Mouse (Mus musculus): ENCODE measurements at regions not wholly inside any gene's neighbourhood (a gene's known extent, or its start where the extent isn't known, plus 50 kb on each side); places are given as distances from the start of the nearest gene placed in this dataset.

- TF ChIP-seq GATA1 (IDR thresholded peaks at IDR 0.05; ENCODE audit: borderline replicate concordance, low read length) (no peak), FLI1 (IDR thresholded peaks at IDR 0.05; ENCODE audit: low read length) (no peak)
- H3K4me3 ChIP-seq (replicated peaks): no peak overlapping the region
- no peaks in the 10 kb centered on the region for H3K27me3 ChIP-seq (replicated peaks)
- no peaks in the 10 kb centered on the region for H3K36me3 ChIP-seq (replicated peaks; ENCODE audit: low read length)
- 0 out of 2 replicates have a peak, but pooled peaks cover 3% of the 10 kb centered on the region for H3K9me3 ChIP-seq
- no peaks in the 10 kb centered on the region for H3K4me1 ChIP-seq
Observed at GRCm38 (mm10) chr1:52312076-52312633, 79.1 kb upstream of the Gls start.

- H3K4me3 ChIP-seq (replicated peaks): no peak overlapping the region
- no peaks in the 10 kb centered on the region for H3K36me3 ChIP-seq (replicated peaks; ENCODE audit: low read length)
- H3K4me1 ChIP-seq: peaks cover 10% of the 10 kb centered on the region
- no peaks in the 10 kb centered on the region for H3K27me3 ChIP-seq (replicated peaks)
- TF ChIP-seq FLI1 (IDR thresholded peaks at IDR 0.05; ENCODE audit: low read length) (no peak), GATA1 (IDR thresholded peaks at IDR 0.05; ENCODE audit: borderline replicate concordance, low read length) (no peak)
- no peaks in the 10 kb centered on the region for H3K9me3 ChIP-seq
Observed at GRCm38 (mm10) chr1:52306892-52307291, 73.9 kb upstream of the Gls start.

- H3K36me3 ChIP-seq (replicated peaks; ENCODE audit: low read length): no peaks in the 10 kb centered on the region
- peaks cover 10% of the 10 kb centered on the region for H3K4me1 ChIP-seq
- no peak for TF ChIP-seq GATA1 (IDR thresholded peaks at IDR 0.05; ENCODE audit: borderline replicate concordance, low read length)
- no peak for TF ChIP-seq FLI1 (IDR thresholded peaks at IDR 0.05; ENCODE audit: low read length)
- no peaks in the 10 kb centered on the region for H3K9me3 ChIP-seq
- no peak overlapping the region for H3K4me3 ChIP-seq (replicated peaks)
- H3K27me3 ChIP-seq (replicated peaks): no peaks in the 10 kb centered on the region
Observed at GRCm38 (mm10) chr1:52305679-52306632, 72.9 kb upstream of the Gls start.

- TF ChIP-seq FLI1 (IDR thresholded peaks at IDR 0.05; ENCODE audit: low read length) (no peak), GATA1 (IDR thresholded peaks at IDR 0.05; ENCODE audit: borderline replicate concordance, low read length) (no peak)
- Histone ChIP-seq H3K4me1 (peaks cover 21% of the 10 kb centered on the region), H3K4me3 (replicated peaks) (peak overlapping the region; percentile 82)
Observed at GRCm38 (mm10) chr1:52302557-52302956, 69.5 kb upstream of the Gls start.

GRCm38 (mm10) chr1:52301266-52301665, 68.2 kb upstream of the Gls start:
- H3K9me3 ChIP-seq: no peaks in the 10 kb centered on the region
- peaks cover 21% of the 10 kb centered on the region for H3K4me1 ChIP-seq
- H3K36me3 ChIP-seq (replicated peaks; ENCODE audit: low read length): no peaks in the 10 kb centered on the region
- no peak overlapping the region for H3K4me3 ChIP-seq (replicated peaks)
- TF ChIP-seq GATA1 (IDR thresholded peaks at IDR 0.05; ENCODE audit: borderline replicate concordance, low read length): no peak
- TF ChIP-seq FLI1 (IDR thresholded peaks at IDR 0.05; ENCODE audit: low read length): no peak
- no peaks in the 10 kb centered on the region for H3K27me3 ChIP-seq (replicated peaks)

More at GRCm38 (mm10) chr1:52302557-52302956, 69.5 kb upstream of the Gls start:
- no peaks in the 10 kb centered on the region for H3K27me3 ChIP-seq (replicated peaks)
- H3K36me3 ChIP-seq (replicated peaks; ENCODE audit: low read length): no peaks in the 10 kb centered on the region
- H3K9me3 ChIP-seq: no peaks in the 10 kb centered on the region

- peaks cover 25% of the 10 kb centered on the region for H3K4me1 ChIP-seq
- no peaks in the 10 kb centered on the region for H3K9me3 ChIP-seq
- no peak for TF ChIP-seq FLI1 (IDR thresholded peaks at IDR 0.05; ENCODE audit: low read length)
- TF ChIP-seq GATA1 (IDR thresholded peaks at IDR 0.05; ENCODE audit: borderline replicate concordance, low read length): no peak
- H3K36me3 ChIP-seq (replicated peaks; ENCODE audit: low read length): no peaks in the 10 kb centered on the region
- H3K4me3 ChIP-seq (replicated peaks): no peak overlapping the region
- H3K27me3 ChIP-seq (replicated peaks): no peaks in the 10 kb centered on the region
Observed at GRCm38 (mm10) chr1:52299559-52299958, 66.5 kb upstream of the Gls start.

- no peak overlapping the region for H3K4me3 ChIP-seq (replicated peaks)
- TF ChIP-seq GATA1 (IDR thresholded peaks at IDR 0.05; ENCODE audit: borderline replicate concordance, low read length): no peak
- TF ChIP-seq FLI1 (IDR thresholded peaks at IDR 0.05; ENCODE audit: low read length): no peak
- no peaks in the 10 kb centered on the region for H3K36me3 ChIP-seq (replicated peaks; ENCODE audit: low read length)
- peaks cover 26% of the 10 kb centered on the region for H3K4me1 ChIP-seq
- H3K9me3 ChIP-seq: no peaks in the 10 kb centered on the region
- H3K27me3 ChIP-seq (replicated peaks): no peaks in the 10 kb centered on the region
Observed at GRCm38 (mm10) chr1:52298336-52298735, 65.3 kb upstream of the Gls start.

GRCm38 (mm10) chr1:52296178-52296577, 63.1 kb upstream of the Gls start:
- no peaks in the 10 kb centered on the region for H3K9me3 ChIP-seq
- peaks cover 18% of the 10 kb centered on the region for H3K4me1 ChIP-seq
- no peak for TF ChIP-seq FLI1 (IDR thresholded peaks at IDR 0.05; ENCODE audit: low read length)
- TF ChIP-seq GATA1 (IDR thresholded peaks at IDR 0.05; ENCODE audit: borderline replicate concordance, low read length): no peak
- H3K36me3 ChIP-seq (replicated peaks; ENCODE audit: low read length): no peaks in the 10 kb centered on the region
- H3K4me3 ChIP-seq (replicated peaks): no peak overlapping the region
- H3K27me3 ChIP-seq (replicated peaks): no peaks in the 10 kb centered on the region

GRCm38 (mm10) chr1:52294521-52294920, 61.5 kb upstream of the Gls start:
- Histone ChIP-seq H3K4me1 (peaks cover 18% of the 10 kb centered on the region), H3K4me3 (replicated peaks) (no peak overlapping the region), H3K27me3 (replicated peaks) (no peaks in the 10 kb centered on the region), H3K9me3 (no peaks in the 10 kb centered on the region), H3K36me3 (replicated peaks; ENCODE audit: low read length) (no peaks in the 10 kb centered on the region)
- no peak for TF ChIP-seq GATA1 (IDR thresholded peaks at IDR 0.05; ENCODE audit: borderline replicate concordance, low read length)
- no peak for TF ChIP-seq FLI1 (IDR thresholded peaks at IDR 0.05; ENCODE audit: low read length)
